Mouse (Mus musculus): ENCODE measurements at regions not wholly inside any gene's neighbourhood (a gene's known extent, or its start where the extent isn't known, plus 50 kb on each side); places are given as distances from the start of the nearest gene placed in this dataset.

DNA sequence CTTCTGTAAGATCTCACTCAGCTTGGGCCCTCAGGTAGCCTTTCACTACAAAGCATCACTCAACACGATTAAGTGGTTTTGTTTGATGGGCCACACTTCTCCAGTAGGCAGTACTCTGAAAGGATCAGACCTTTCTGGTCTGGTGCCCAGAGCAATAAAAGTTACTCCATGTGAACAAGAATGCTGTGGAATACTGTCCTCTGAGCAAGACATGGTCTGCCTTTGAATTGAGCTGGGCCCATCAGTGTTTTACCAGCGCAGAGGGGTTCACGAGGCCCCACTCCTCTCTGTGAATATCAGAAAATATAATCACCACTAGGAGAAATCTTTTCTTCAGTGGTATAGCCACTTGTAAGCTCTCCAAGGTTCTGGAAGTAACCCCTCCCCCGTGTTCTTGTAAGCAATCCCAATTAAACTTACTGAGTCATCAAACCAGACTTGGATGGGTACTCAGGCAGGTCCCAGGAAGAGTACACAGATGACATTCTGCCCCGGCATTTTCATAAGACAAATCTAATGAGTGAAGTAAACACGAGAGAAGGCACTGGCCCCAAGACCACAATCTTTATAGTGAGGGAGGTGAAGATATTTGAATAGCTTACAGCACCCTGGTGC, 292.0 kb downstream of the Gadd45g start:
- TF ChIP-seq CTCF (IDR thresholded peaks at IDR 0.05; ENCODE audit: control insufficient read depth, insufficient read depth, insufficient read length) (no peak), MAX (IDR thresholded peaks at IDR 0.05) (no peak), USF1 (IDR thresholded peaks at IDR 0.05; ENCODE audit: low read depth) (no peak), MYOG (IDR thresholded peaks at IDR 0.05; ENCODE audit: control insufficient read depth, extremely low read depth, insufficient read length) (no peak), CEBPB (IDR thresholded peaks at IDR 0.05; ENCODE audit: low read depth) (no peak), MYOD1 (IDR thresholded peaks at IDR 0.05; ENCODE audit: control insufficient read depth, insufficient read length, low read depth) (no peak), FOSL1 (IDR thresholded peaks at IDR 0.05; ENCODE audit: insufficient read depth, low read length, poor library complexity, severe bottlenecking) (no peak)

Measured in C2C12 (cell line).